Mouse (Mus musculus) cerebellum, adult 18-20 months (tissue): ENCODE results near the gene Frmd3.
"Not testable (repeated sequence)": the region's sequence is repeated elsewhere in the genome, so short reads cannot be mapped to it uniquely, and the experiment has no call there.

Experiments
- DNase-seq, 2 experiments: peaks; one replicate each; pipeline ENCODE4 v3.0.0; 2021

Gene Frmd3

GRCm38 (mm10) chr4:74013211-74014047 is at the start of gene Frmd3:
Gene Frmd3 (plus strand): TSS chr4:74013442.
- peak; percentile 63 to 69 for DNase-seq

- DNase-seq, result no peak
These were observed 32.8 kb upstream of the Frmd3 start for GRCm38 (mm10) chr4:73980454-73980853.

GRCm38 (mm10) chr4:74012277-74012676 is 965 bp upstream of the Frmd3 start:
- no peak for DNase-seq

GRCm38 (mm10) chr4:74012700-74013099 is 542 bp upstream of the Frmd3 start:
- no peak for DNase-seq

GRCm38 (mm10) chr4:74014048-74014500 is 832 bp downstream of the Frmd3 start:
- DNase-seq, result peak in 1 of 2 experiments; percentile 21

- DNase-seq, result no peak
These were observed 6.8 kb downstream of the Frmd3 start for GRCm38 (mm10) chr4:74020084-74020483.

GRCm38 (mm10) chr4:74043226-74043625 is 30.0 kb downstream of the Frmd3 start:
- DNase-seq, result no peak

- DNase-seq, result no peak
These were observed 38.5 kb downstream of the Frmd3 start for GRCm38 (mm10) chr4:74051692-74052091.

GRCm38 (mm10) chr4:74076727-74077126 is 63.5 kb downstream of the Frmd3 start:
- peak; percentile 21 to 31 for DNase-seq

GRCm38 (mm10) chr4:74110816-74111215 is 97.6 kb downstream of the Frmd3 start:
- no peak for DNase-seq

- no peak for DNase-seq
These were observed 178.3 kb downstream of the Frmd3 start for GRCm38 (mm10) chr4:74191528-74191927.

- no peak for DNase-seq
These were observed 188.1 kb downstream of the Frmd3 start for GRCm38 (mm10) chr4:74201281-74201811.

GRCm38 (mm10) chr4:74221780-74222179 is 208.5 kb downstream of the Frmd3 start:
- DNase-seq, result not testable (repeated sequence)

- DNase-seq, result no peak
These were observed 209.1 kb downstream of the Frmd3 start for GRCm38 (mm10) chr4:74222360-74222759.

- DNase-seq, result no peak
These were observed 211.0 kb downstream of the Frmd3 start for GRCm38 (mm10) chr4:74224210-74224609.

- DNase-seq, result no peak
These were observed 217.8 kb downstream of the Frmd3 start for GRCm38 (mm10) chr4:74230994-74231393.

- DNase-seq, result peak; percentile 41 to 48
These were observed 218.2 kb downstream of the Frmd3 start for GRCm38 (mm10) chr4:74231405-74231804.

- DNase-seq, result no peak
These were observed 220.3 kb downstream of the Frmd3 start for GRCm38 (mm10) chr4:74233534-74233933.

- no peak for DNase-seq
These were observed 228.9 kb downstream of the Frmd3 start, which contains the start of gene Kdm4c for GRCm38 (mm10) chr4:74242176-74242575. Gene Kdm4c (plus strand): TSS chr4:74242497.
